Mouse (Mus musculus): Measurements from ENCODE around the gene Tns3.

Gene Tns3

GRCm38 (mm10) chr11:8479313-8479712 is 185.0 kb downstream of the Tns3 start:
- no peak for DNase-seq (ENCODE audit: low spot score in 2 of 2)

GRCm38 (mm10) chr11:8473616-8474015 is 190.7 kb downstream of the Tns3 start:
- no peak for DNase-seq (ENCODE audit: low spot score in 2 of 2)

- no peak for DNase-seq (ENCODE audit: low spot score in 2 of 2)
Measured at GRCm38 (mm10) chr11:8472439-8472838, 191.9 kb downstream of the Tns3 start.

- DNase-seq (ENCODE audit: low spot score in 2 of 2) = no peak
Measured at GRCm38 (mm10) chr11:8471535-8471934, 192.8 kb downstream of the Tns3 start.

- DNase-seq (ENCODE audit: low spot score in 2 of 2) = no peak
Measured at GRCm38 (mm10) chr11:8469537-8469936, 194.8 kb downstream of the Tns3 start.

- DNase-seq (ENCODE audit: low spot score in 2 of 2) = peak; percentile 65 to 75
Measured at GRCm38 (mm10) chr11:8468161-8469091, 195.9 kb downstream of the Tns3 start.

GRCm38 (mm10) chr11:8467403-8468160 is 196.8 kb downstream of the Tns3 start:
- DNase-seq (ENCODE audit: low spot score in 2 of 2) = no peak

GRCm38 (mm10) chr11:8463866-8464265 is 200.5 kb downstream of the Tns3 start:
- no peak for DNase-seq (ENCODE audit: low spot score in 2 of 2)

GRCm38 (mm10) chr11:8462827-8463405 is 201.4 kb downstream of the Tns3 start:
- no peak for DNase-seq (ENCODE audit: low spot score in 2 of 2)

GRCm38 (mm10) chr11:8460835-8461234 is 203.5 kb downstream of the Tns3 start:
- no peak for DNase-seq (ENCODE audit: low spot score in 2 of 2)

- DNase-seq (ENCODE audit: low spot score in 2 of 2) = no peak
Measured at GRCm38 (mm10) chr11:8457951-8458350, 206.4 kb downstream of the Tns3 start.

GRCm38 (mm10) chr11:8456586-8457285 is 207.6 kb downstream of the Tns3 start:
- DNase-seq (ENCODE audit: low spot score in 2 of 2) = no peak

GRCm38 (mm10) chr11:8455650-8456049 is 208.7 kb downstream of the Tns3 start:
- no peak for DNase-seq (ENCODE audit: low spot score in 2 of 2)

- no peak for DNase-seq (ENCODE audit: low spot score in 2 of 2)
Measured at GRCm38 (mm10) chr11:8453252-8453651, 211.1 kb downstream of the Tns3 start.

GRCm38 (mm10) chr11:8451597-8452201 is 212.6 kb downstream of the Tns3 start:
- DNase-seq (ENCODE audit: low spot score in 2 of 2) = no peak

GRCm38 (mm10) chr11:8450540-8450939 is 213.8 kb downstream of the Tns3 start:
- peak; percentile 29 to 41 for DNase-seq (ENCODE audit: low spot score in 2 of 2)

- DNase-seq (ENCODE audit: low spot score in 2 of 2) = peak; percentile 61 to 63
Measured at GRCm38 (mm10) chr11:8445915-8446356, 218.4 kb downstream of the Tns3 start.

GRCm38 (mm10) chr11:8444759-8445422 is 219.4 kb downstream of the Tns3 start:
- no peak for DNase-seq (ENCODE audit: low spot score in 2 of 2)

GRCm38 (mm10) chr11:8443539-8444292 is 220.6 kb downstream of the Tns3 start:
- peak; percentile 74 to 82 for DNase-seq (ENCODE audit: low spot score in 2 of 2)

- DNase-seq (ENCODE audit: low spot score in 2 of 2) = no peak
Measured at GRCm38 (mm10) chr11:8440706-8441105, 223.6 kb downstream of the Tns3 start.

Data from heart, adult 9 months (tissue).